Mouse (Mus musculus) thymus, adult 2 months (tissue): ENCODE results near the gene Ankle2.

Source experiments
- CTCF ChIP-seq: fragments of 200-500 bp; IDR thresholded peaks from 2 replicates; pipeline ENCODE4 v1.5.1; 2012; ENCODE audit warnings: mild to moderate bottlenecking, control low read depth, low read length, moderate library complexity, borderline replicate concordance; ENCODE audit not compliant: control insufficient read depth, poor library complexity, insufficient read depth; ENCODE audit errors: extremely low read depth
- POLR2A ChIP-seq: fragments of 200-500 bp; IDR thresholded peaks from 2 replicates; pipeline ENCODE4 v1.6.1; 2012; ENCODE audit warnings: mild to moderate bottlenecking, low read length, control low read depth, moderate library complexity; ENCODE audit not compliant: control insufficient read depth, poor library complexity, insufficient read depth; ENCODE audit errors: extremely low read depth

GRCm38 (mm10) chr5:110204777-110205176, 26.0 kb upstream of the Ankle2 start:
- no peak for TF ChIP-seq POLR2A
- TF ChIP-seq CTCF = no peak
